Mouse (Mus musculus) adrenal gland, postnatal 25 days (tissue): ENCODE measurements at regions not wholly inside any gene's neighbourhood (a gene's known extent, or its start where the extent isn't known, plus 50 kb on each side); places are given as distances from the start of the nearest gene placed in this dataset.

ENCODE experiments used
- DNase-seq: peaks from one replicate; pipeline ENCODE4 v3.0.0; 2021; ENCODE audit warnings: mixed read lengths

- no peak for DNase-seq
Observed at GRCm38 (mm10) chr8:128059817-128060216, 298.6 kb upstream of the Nrp1 start.

- no peak for DNase-seq
Observed at GRCm38 (mm10) chr8:128064211-128064610, 294.2 kb upstream of the Nrp1 start.

GRCm38 (mm10) chr8:128065127-128065526, 293.3 kb upstream of the Nrp1 start:
- DNase-seq: no peak

GRCm38 (mm10) chr8:128065964-128066680, 292.3 kb upstream of the Nrp1 start:
- no peak for DNase-seq

GRCm38 (mm10) chr8:128069749-128070148, 288.7 kb upstream of the Nrp1 start:
- no peak for DNase-seq

- no peak for DNase-seq
Observed at GRCm38 (mm10) chr8:128075566-128075965, 282.8 kb upstream of the Nrp1 start.

GRCm38 (mm10) chr8:128076226-128076625, 282.2 kb upstream of the Nrp1 start:
- DNase-seq: no peak

- DNase-seq: no peak
Observed at GRCm38 (mm10) chr8:128078740-128079139, 279.7 kb upstream of the Nrp1 start.

GRCm38 (mm10) chr8:128085800-128086199, 272.6 kb upstream of the Nrp1 start:
- DNase-seq: no peak

- no peak for DNase-seq
Observed at GRCm38 (mm10) chr8:128087500-128087899, 270.9 kb upstream of the Nrp1 start.

GRCm38 (mm10) chr8:128092826-128093225, 265.6 kb upstream of the Nrp1 start:
- DNase-seq: peak; percentile 22

GRCm38 (mm10) chr8:128095451-128095850, 263.0 kb upstream of the Nrp1 start:
- no peak for DNase-seq

GRCm38 (mm10) chr8:128097601-128098000, 260.8 kb upstream of the Nrp1 start:
- no peak for DNase-seq

- no peak for DNase-seq
Observed at GRCm38 (mm10) chr8:128103380-128103779, 255.0 kb upstream of the Nrp1 start.

- no peak for DNase-seq
Observed at GRCm38 (mm10) chr8:128106569-128106968, 251.8 kb upstream of the Nrp1 start.

GRCm38 (mm10) chr8:128107041-128107440, 251.4 kb upstream of the Nrp1 start:
- DNase-seq: no peak

GRCm38 (mm10) chr8:128109036-128109435, 249.4 kb upstream of the Nrp1 start:
- DNase-seq: no peak

GRCm38 (mm10) chr8:128111132-128111531, 247.3 kb upstream of the Nrp1 start:
- no peak for DNase-seq

- DNase-seq: peak; percentile 46
Observed at GRCm38 (mm10) chr8:128113116-128113515, 245.3 kb upstream of the Nrp1 start.

- no peak for DNase-seq
Observed at GRCm38 (mm10) chr8:128141290-128141966, 217.0 kb upstream of the Nrp1 start.

GRCm38 (mm10) chr8:128148351-128148942, 210.0 kb upstream of the Nrp1 start:
- no peak for DNase-seq

- no peak for DNase-seq
Observed at GRCm38 (mm10) chr8:128155604-128156003, 202.8 kb upstream of the Nrp1 start.

GRCm38 (mm10) chr8:128156221-128156620, 202.2 kb upstream of the Nrp1 start:
- DNase-seq: no peak

- DNase-seq: no peak
Observed at GRCm38 (mm10) chr8:128162857-128163256, 195.5 kb upstream of the Nrp1 start.
